Mouse (Mus musculus) layer of hippocampus, postnatal 36 days (tissue): Measurements from ENCODE around the gene Btg1. TPM values are rescaled to one million over a fixed set of nuclear protein-coding genes. Genes with fewer than 3 reads are reported as not detected.
A peak's percentile ranks its signal among the peaks of the same experiment; 100 is the strongest.

ENCODE experiments used
- DNase-seq, 2 experiments: peaks; one replicate each; pipeline ENCODE4 v3.0.0; 2022
- total RNA-seq, 2 experiments: library from RNA; stranded (reverse); gene quantifications; 2 replicates each; pipeline ENCODE4 v1.2.3; 2021

Gene Btg1
- total RNA-seq: 10 to 100 TPM; 50.4 to 52.1 TPM

- peak; percentile 99 to 100 for DNase-seq
Observed at GRCm38 (mm10) chr10:96616709-96617116, at the start of gene Btg1. Btg1 (plus strand) TSS chr10:96617006.

GRCm38 (mm10) chr10:96569469-96569868 is 47.3 kb upstream of the Btg1 start:
- no peak for DNase-seq

- DNase-seq: no peak
Observed at GRCm38 (mm10) chr10:96571176-96571575, 45.6 kb upstream of the Btg1 start.

GRCm38 (mm10) chr10:96574786-96575185 is 42.0 kb upstream of the Btg1 start:
- DNase-seq: no peak

GRCm38 (mm10) chr10:96575338-96575737 is 41.5 kb upstream of the Btg1 start:
- DNase-seq: no peak

- no peak for DNase-seq
Observed at GRCm38 (mm10) chr10:96578924-96579323, 37.9 kb upstream of the Btg1 start.

- DNase-seq: no peak
Observed at GRCm38 (mm10) chr10:96579436-96579835, 37.4 kb upstream of the Btg1 start.

GRCm38 (mm10) chr10:96580246-96580645 is 36.6 kb upstream of the Btg1 start:
- DNase-seq: no peak

- DNase-seq: no peak
Observed at GRCm38 (mm10) chr10:96581232-96581631, 35.6 kb upstream of the Btg1 start.

- DNase-seq: no peak
Observed at GRCm38 (mm10) chr10:96586191-96586880, 30.5 kb upstream of the Btg1 start.

GRCm38 (mm10) chr10:96586881-96587217 is 30.0 kb upstream of the Btg1 start:
- DNase-seq: no peak

GRCm38 (mm10) chr10:96588233-96588632 is 28.6 kb upstream of the Btg1 start:
- no peak for DNase-seq

GRCm38 (mm10) chr10:96589781-96590180 is 27.0 kb upstream of the Btg1 start:
- DNase-seq: no peak

GRCm38 (mm10) chr10:96592089-96592488 is 24.7 kb upstream of the Btg1 start:
- no peak for DNase-seq

- DNase-seq: no peak
Observed at GRCm38 (mm10) chr10:96595435-96596132, 21.2 kb upstream of the Btg1 start.

- DNase-seq: no peak
Observed at GRCm38 (mm10) chr10:96596411-96596810, 20.4 kb upstream of the Btg1 start.

GRCm38 (mm10) chr10:96599641-96600040 is 17.2 kb upstream of the Btg1 start:
- DNase-seq: no peak

GRCm38 (mm10) chr10:96601670-96602069 is 15.1 kb upstream of the Btg1 start:
- DNase-seq: no peak

- no peak for DNase-seq
Observed at GRCm38 (mm10) chr10:96602339-96602738, 14.5 kb upstream of the Btg1 start.

GRCm38 (mm10) chr10:96605168-96605567 is 11.6 kb upstream of the Btg1 start:
- DNase-seq: no peak

GRCm38 (mm10) chr10:96605856-96606255 is 10.9 kb upstream of the Btg1 start:
- DNase-seq: no peak

- no peak for DNase-seq
Observed at GRCm38 (mm10) chr10:96607617-96608185, 9.1 kb upstream of the Btg1 start.

GRCm38 (mm10) chr10:96609356-96610345 is 7.2 kb upstream of the Btg1 start:
- DNase-seq: no peak
